ENCODE assay signal across 9 mouse cellular contexts in the genomic region with DNA sequence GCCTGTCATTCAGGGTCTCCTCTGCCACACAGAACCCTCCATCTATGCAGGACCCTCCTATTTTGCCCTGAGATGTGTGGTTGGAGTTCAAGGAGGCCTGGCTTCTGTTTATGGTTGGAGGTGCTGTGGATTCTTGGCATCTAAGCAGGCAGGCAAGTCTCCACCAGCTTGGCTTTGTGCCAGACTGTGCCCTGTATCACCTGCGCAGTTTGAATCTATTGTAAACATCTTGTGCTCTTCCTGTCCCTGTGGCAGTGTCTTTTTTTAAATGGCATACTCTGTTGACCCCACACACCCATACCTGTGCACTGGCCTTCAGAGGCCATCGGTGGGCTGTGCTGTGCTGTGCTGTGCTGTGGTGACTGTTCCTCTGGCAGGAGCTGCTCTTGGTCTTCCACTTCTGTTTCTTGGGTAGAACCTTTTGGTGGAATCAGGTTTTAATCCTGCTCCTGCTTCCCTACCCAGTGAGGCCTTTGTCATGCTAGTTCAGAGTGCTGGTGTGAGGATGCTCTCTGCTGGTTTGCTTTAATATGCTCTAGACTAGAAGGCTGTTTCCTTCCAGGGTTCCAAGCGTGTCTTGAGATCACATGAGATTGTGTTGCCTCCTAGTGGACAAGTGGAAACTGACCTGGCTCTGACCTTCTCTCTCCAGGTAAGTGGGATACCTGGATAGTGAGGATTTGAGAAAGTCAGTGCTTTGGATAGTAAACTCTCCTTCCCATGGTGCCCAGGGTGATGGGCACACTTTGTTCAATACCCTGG. TPM values are rescaled to one million over a fixed set of nuclear protein-coding genes. Genes with fewer than 3 reads are reported as not detected.
DNase-seq lines count a peak whose midpoint lies in the region; ATAC-seq and TF ChIP-seq lines count a peak whose summit lies in the region.
"Had no signal": no experiment of that assay in that cellular context is flagged by ENCODE, and none has a peak within 500 bp of the region (broad histone marks: within the 10 kb centered on the region; RNA-seq: fewer than 3 reads in every experiment).

No protein-coding gene starts in this region.

- H3K27me3 ChIP-seq in midbrain, postnatal 0 days (ENCODE audit: insufficient read depth, low read length), result no peaks in the 10 kb centered on the region
- no peaks in the 10 kb centered on the region for H3K27me3 ChIP-seq in midbrain, embryonic 16.5 days (ENCODE audit: control insufficient read depth, insufficient read depth, low read depth, low read length)
- no peaks in the 10 kb centered on the region for H3K27me3 ChIP-seq in liver, embryonic 14.5 days (ENCODE audit: control insufficient read depth, insufficient read depth, low read length)
- no peaks in the 10 kb centered on the region for H3K27me3 ChIP-seq in midbrain, embryonic 13.5 days
- H3K27me3 ChIP-seq: limb, embryonic 15.5 days had no signal

- H3K9ac ChIP-seq in midbrain, postnatal 0 days (replicated peaks; ENCODE audit: low read length, poor library complexity, severe bottlenecking), result no peak overlapping the region
- no peak overlapping the region for H3K9ac ChIP-seq in midbrain, embryonic 16.5 days (ENCODE audit: low read depth, low read length)
- H3K9ac ChIP-seq in liver, embryonic 14.5 days (replicated peaks), result no peak overlapping the region
- H3K9ac ChIP-seq in midbrain, embryonic 13.5 days (replicated peaks), result no peak overlapping the region
- H3K9ac ChIP-seq: limb, embryonic 15.5 days had no signal

- peaks cover 30% of the 10 kb centered on the region for H3K36me3 ChIP-seq in midbrain, postnatal 0 days (ENCODE audit: insufficient read depth, low read length)
- peaks cover 14% of the 10 kb centered on the region for H3K36me3 ChIP-seq in midbrain, embryonic 16.5 days (ENCODE audit: control insufficient read depth, insufficient read depth, low read length)
- H3K36me3 ChIP-seq in liver, embryonic 14.5 days (replicated peaks; ENCODE audit: control insufficient read depth, insufficient read depth, low read depth), result peaks cover 4% of the 10 kb centered on the region
- peaks cover 56% of the 10 kb centered on the region for H3K36me3 ChIP-seq in midbrain, embryonic 13.5 days

- H3K9me3 ChIP-seq in midbrain, postnatal 0 days (ENCODE audit: low read length), result no peaks in the 10 kb centered on the region
- H3K9me3 ChIP-seq in midbrain, embryonic 16.5 days (replicated peaks; ENCODE audit: control insufficient read depth, low read length, poor library complexity, severe bottlenecking), result no peaks in the 10 kb centered on the region
- no peaks in the 10 kb centered on the region for H3K9me3 ChIP-seq in liver, embryonic 14.5 days (ENCODE audit: control insufficient read depth, low read length)
- no peaks in the 10 kb centered on the region for H3K9me3 ChIP-seq in midbrain, embryonic 13.5 days
- H3K9me3 ChIP-seq: limb, embryonic 15.5 days had no signal

- peak; percentile 36 for DNase-seq in adrenal gland, postnatal 14 days
- DNase-seq in adrenal gland, adult 18-20 months (ENCODE audit: low spot score in 2 of 2), result no peak
- DNase-seq in midbrain, postnatal 0 days (ENCODE audit: low spot score), result peak; percentile 40
- DNase-seq in cerebellum, adult 9-11 months, result peak; percentile 82
- no peak for DNase-seq in liver, embryonic 14.5 days (ENCODE audit: low read depth in 3 of 3, low spot score in 3 of 3)
- no peak for DNase-seq in Muller cell, postnatal 12 days (ENCODE audit: inconsistent ontology term)

- H3K4me3 ChIP-seq in midbrain, postnatal 0 days (ENCODE audit: low read depth, low read length), result no peak overlapping the region
- H3K4me3 ChIP-seq in midbrain, embryonic 16.5 days (ENCODE audit: low read depth, low read length), result no peak overlapping the region
- no peak overlapping the region for H3K4me3 ChIP-seq in liver, embryonic 14.5 days (ENCODE audit: insufficient read depth in 1 of 2, low read depth in 2 of 2, low read length in 2 of 2)
- no peak overlapping the region for H3K4me3 ChIP-seq in midbrain, embryonic 13.5 days (replicated peaks)
- H3K4me3 ChIP-seq: limb, embryonic 15.5 days had no signal

- 83% methylated on average over 3 of the region's 3 CpGs for WGBS in midbrain, postnatal 0 days
- WGBS in midbrain, embryonic 16.5 days, result 80% methylated on average over 3 of the region's 3 CpGs
- WGBS in liver, embryonic 14.5 days (ENCODE audit: insufficient replicate concordance), result 81% methylated on average over 3 of the region's 3 CpGs
- 88% methylated on average over 3 of the region's 3 CpGs for WGBS in midbrain, embryonic 13.5 days

- no peak overlapping the region for H3K4me2 ChIP-seq in midbrain, postnatal 0 days (ENCODE audit: low read depth, low read length, poor library complexity, severe bottlenecking)
- no peak overlapping the region for H3K4me2 ChIP-seq in midbrain, embryonic 16.5 days (ENCODE audit: low read length)
- H3K4me2 ChIP-seq in liver, embryonic 14.5 days (ENCODE audit: low read depth), result no peak overlapping the region
- H3K4me2 ChIP-seq in midbrain, embryonic 13.5 days (replicated peaks), result no peak overlapping the region
- H3K4me2 ChIP-seq: limb, embryonic 15.5 days had no signal

- no peak for ATAC-seq in midbrain, postnatal 0 days (ENCODE audit: low FRiP score)
- no peak for ATAC-seq in midbrain, embryonic 16.5 days
- no peak for ATAC-seq in liver, embryonic 14.5 days (ENCODE audit: insufficient read depth)
- no peak for ATAC-seq in midbrain, embryonic 13.5 days

- TF ChIP-seq EP300 in liver, embryonic 14.5 days (IDR thresholded peaks at IDR 0.05; ENCODE audit: low read depth), result no peak

- peaks cover 8% of the 10 kb centered on the region for H3K4me1 ChIP-seq in midbrain, postnatal 0 days (ENCODE audit: insufficient read depth, low read length)
- peaks cover 20% of the 10 kb centered on the region for H3K4me1 ChIP-seq in midbrain, embryonic 16.5 days (ENCODE audit: control insufficient read depth, insufficient read depth, low read length)
- H3K4me1 ChIP-seq in liver, embryonic 14.5 days (replicated peaks; ENCODE audit: control insufficient read depth in 2 of 2, insufficient read depth in 2 of 2, low read length in 1 of 2), result peaks cover 20 to 29% of the 10 kb centered on the region in 2 experiments
- peaks cover 19% of the 10 kb centered on the region for H3K4me1 ChIP-seq in midbrain, embryonic 13.5 days (replicated peaks)

- H3K27ac ChIP-seq in midbrain, postnatal 0 days (ENCODE audit: low read depth, low read length), result no peak overlapping the region
- H3K27ac ChIP-seq in midbrain, embryonic 16.5 days (ENCODE audit: low read length), result no peak overlapping the region
- no peak overlapping the region for H3K27ac ChIP-seq in liver, embryonic 14.5 days
- no peak overlapping the region for H3K27ac ChIP-seq in midbrain, embryonic 13.5 days
- H3K27ac ChIP-seq: limb, embryonic 15.5 days had no signal

- peak; percentile 57 for TF ChIP-seq CTCF in midbrain, postnatal 0 days (IDR thresholded peaks at IDR 0.05)
- TF ChIP-seq CTCF in liver, embryonic 14.5 days (IDR thresholded peaks at IDR 0.05; ENCODE audit: low read depth), result peak; percentile 69

RNA-seq across cellular contexts. Expression of gene Tex22, which starts 29.2 kb away (rescaled TPM):
- total RNA-seq in adrenal gland, postnatal 14 days (2021), result 0.37 and 0.49 TPM in 2 replicates
- under 1 TPM in 1 of 2 experiments, not detected in 1; 0.27 TPM for total RNA-seq in adrenal gland, adult 18-20 months (2021)
- total RNA-seq in midbrain, postnatal 0 days (2014; rRNA removed), result 0.85 and 2.2 TPM in 2 replicates
- polyA plus RNA-seq in midbrain, postnatal 0 days (2015; fragmentation: Nextera tagmentation; extraction: Ambion mirVana), result 0.15 TPM in 1 of 2 replicates, not detected in the other
- polyA plus RNA-seq in midbrain, embryonic 16.5 days (2015; fragmentation: Nextera tagmentation; extraction: Ambion mirVana), result not detected in 2 replicates
- polyA plus RNA-seq in liver, embryonic 14.5 days (2012; rRNA removed), result 0.02 TPM in 1 of 2 replicates, not detected in the other
- polyA plus RNA-seq in liver, embryonic 14.5 days (2014; fragmentation: Nextera tagmentation; extraction: Ambion mirVana), result not detected in 2 replicates
- 0.20 TPM in 1 of 2 replicates, not detected in the other for polyA plus RNA-seq in midbrain, embryonic 13.5 days (2015; fragmentation: Nextera tagmentation; extraction: Ambion mirVana)
- polyA plus RNA-seq: limb, embryonic 15.5 days had no signal

RNA-seq across cellular contexts. Expression of gene Pacs2, which starts 30.8 kb away (rescaled TPM):
- total RNA-seq in adrenal gland, postnatal 14 days (2021), result 30.0 and 31.1 TPM in 2 replicates
- total RNA-seq in adrenal gland, adult 18-20 months (2021), result 10 to 100 TPM; 34.3 to 38.0 TPM
- total RNA-seq in midbrain, postnatal 0 days (2014; rRNA removed), result 133 and 162 TPM in 2 replicates
- polyA plus RNA-seq in midbrain, postnatal 0 days (2015; fragmentation: Nextera tagmentation; extraction: Ambion mirVana), result 22.4 and 25.8 TPM in 2 replicates
- polyA plus RNA-seq in midbrain, embryonic 16.5 days (2015; fragmentation: Nextera tagmentation; extraction: Ambion mirVana), result 27.6 and 32.3 TPM in 2 replicates
- polyA plus RNA-seq in liver, embryonic 14.5 days (2012; rRNA removed), result 9.1 and 11.7 TPM in 2 replicates
- polyA plus RNA-seq in liver, embryonic 14.5 days (2014; fragmentation: Nextera tagmentation; extraction: Ambion mirVana), result 3.7 and 5.4 TPM in 2 replicates
- polyA plus RNA-seq in midbrain, embryonic 13.5 days (2015; fragmentation: Nextera tagmentation; extraction: Ambion mirVana), result 23.8 and 26.5 TPM in 2 replicates

RNA-seq across cellular contexts. Expression of gene Brf1, which starts 44.6 kb away (rescaled TPM):
- total RNA-seq in adrenal gland, postnatal 14 days (2021), result 46.3 and 57.7 TPM in 2 replicates
- total RNA-seq in adrenal gland, adult 18-20 months (2021), result 10 to 100 TPM; 39.1 to 50.4 TPM
- 42.1 and 51.3 TPM in 2 replicates for total RNA-seq in midbrain, postnatal 0 days (2014; rRNA removed)
- 34.9 and 39.0 TPM in 2 replicates for polyA plus RNA-seq in midbrain, postnatal 0 days (2015; fragmentation: Nextera tagmentation; extraction: Ambion mirVana)
- 44.2 and 46.5 TPM in 2 replicates for polyA plus RNA-seq in midbrain, embryonic 16.5 days (2015; fragmentation: Nextera tagmentation; extraction: Ambion mirVana)
- 21.5 and 32.0 TPM in 2 replicates for polyA plus RNA-seq in liver, embryonic 14.5 days (2012; rRNA removed)
- 19.5 and 22.5 TPM in 2 replicates for polyA plus RNA-seq in liver, embryonic 14.5 days (2014; fragmentation: Nextera tagmentation; extraction: Ambion mirVana)
- polyA plus RNA-seq in midbrain, embryonic 13.5 days (2015; fragmentation: Nextera tagmentation; extraction: Ambion mirVana), result 60.3 and 61.9 TPM in 2 replicates

RNA-seq across cellular contexts. Expression of gene Mta1, which starts 53.0 kb away (rescaled TPM):
- total RNA-seq in adrenal gland, postnatal 14 days (2021), result 83.7 and 94.0 TPM in 2 replicates
- total RNA-seq in adrenal gland, adult 18-20 months (2021), result 10 to 100 TPM; 61.6 to 89.6 TPM
- 48.3 and 55.2 TPM in 2 replicates for total RNA-seq in midbrain, postnatal 0 days (2014; rRNA removed)
- 15.3 and 16.8 TPM in 2 replicates for polyA plus RNA-seq in midbrain, postnatal 0 days (2015; fragmentation: Nextera tagmentation; extraction: Ambion mirVana)
- 14.4 and 15.9 TPM in 2 replicates for polyA plus RNA-seq in midbrain, embryonic 16.5 days (2015; fragmentation: Nextera tagmentation; extraction: Ambion mirVana)
- 22.4 and 22.6 TPM in 2 replicates for polyA plus RNA-seq in liver, embryonic 14.5 days (2012; rRNA removed)
- 4.7 and 6.3 TPM in 2 replicates for polyA plus RNA-seq in liver, embryonic 14.5 days (2014; fragmentation: Nextera tagmentation; extraction: Ambion mirVana)
- 17.2 and 17.4 TPM in 2 replicates for polyA plus RNA-seq in midbrain, embryonic 13.5 days (2015; fragmentation: Nextera tagmentation; extraction: Ambion mirVana)

Comparison
In these comparisons a context has a peak if more than half of its experiments do, and no peak if none do; other contexts are left out.
1. DNase-seq: peak in adrenal gland, postnatal 14 days (single experiment), midbrain, postnatal 0 days (single experiment) and cerebellum, adult 9-11 months (single experiment); none in adrenal gland, adult 18-20 months (0 of 2), liver, embryonic 14.5 days (0 of 3) and Muller cell, postnatal 12 days (single experiment).